Mouse (Mus musculus): ENCODE results near the gene Sdr39u1.
A peak's percentile ranks its signal among the peaks of the same experiment; 100 is the strongest.

Sdr39u1 gene

GRCm38 (mm10) chr14:55883663-55884062 is 16.4 kb downstream of the Sdr39u1 start:
- DNase-seq: no peak

GRCm38 (mm10) chr14:55883149-55883661 is 16.9 kb downstream of the Sdr39u1 start:
- no peak for DNase-seq

GRCm38 (mm10) chr14:55882171-55882641 is 17.9 kb downstream of the Sdr39u1 start:
- DNase-seq: no peak

GRCm38 (mm10) chr14:55880982-55881381 is 19.1 kb downstream of the Sdr39u1 start:
- no peak for DNase-seq

GRCm38 (mm10) chr14:55879623-55880022 is 20.5 kb downstream of the Sdr39u1 start:
- DNase-seq: peak; percentile 82 to 88

- DNase-seq: no peak
These were observed 21.7 kb downstream of the Sdr39u1 start for GRCm38 (mm10) chr14:55878316-55878940.

GRCm38 (mm10) chr14:55877469-55878315 is 22.4 kb downstream of the Sdr39u1 start:
- DNase-seq: peak; percentile 51 to 72

GRCm38 (mm10) chr14:55873714-55874683 is 26.1 kb downstream of the Sdr39u1 start:
- peak; percentile 82 to 88 for DNase-seq

- no peak for DNase-seq
These were observed 26.8 kb downstream of the Sdr39u1 start for GRCm38 (mm10) chr14:55873242-55873713.

- no peak for DNase-seq
These were observed 27.5 kb downstream of the Sdr39u1 start for GRCm38 (mm10) chr14:55872551-55872950.

GRCm38 (mm10) chr14:55872039-55872438 is 28.1 kb downstream of the Sdr39u1 start:
- DNase-seq: no peak

- no peak for DNase-seq
These were observed 30.6 kb downstream of the Sdr39u1 start for GRCm38 (mm10) chr14:55869538-55869937.

- DNase-seq: no peak
These were observed 31.7 kb downstream of the Sdr39u1 start for GRCm38 (mm10) chr14:55868230-55869026.

- peak; percentile 46 to 74 for DNase-seq
These were observed 33.1 kb downstream of the Sdr39u1 start for GRCm38 (mm10) chr14:55866962-55867361.

GRCm38 (mm10) chr14:55863773-55864172 is 36.3 kb downstream of the Sdr39u1 start:
- DNase-seq: peak; percentile 78 to 86

GRCm38 (mm10) chr14:55862970-55863369 is 37.1 kb downstream of the Sdr39u1 start:
- no peak for DNase-seq

GRCm38 (mm10) chr14:55862186-55862585 is 37.9 kb downstream of the Sdr39u1 start:
- no peak for DNase-seq

GRCm38 (mm10) chr14:55857588-55857987 is 42.5 kb downstream of the Sdr39u1 start:
- no peak for DNase-seq

GRCm38 (mm10) chr14:55855101-55855561 is 45.0 kb downstream of the Sdr39u1 start:
- peak; percentile 55 to 59 for DNase-seq

- DNase-seq: peak in 1 of 2 experiments; percentile 36
These were observed 45.5 kb downstream of the Sdr39u1 start for GRCm38 (mm10) chr14:55854406-55855100.

Measured in lung, postnatal 4 days (tissue).